Mouse (Mus musculus): Measurements from ENCODE around the gene Myom1. TPM values are rescaled to one million over a fixed set of nuclear protein-coding genes. Genes with fewer than 3 reads are reported as not detected.

The Myom1 gene
- polyA plus RNA-seq, 1 experiment from 2014 or later, result 224 TPM

- Histone ChIP-seq H3K4me1 (ENCODE audit: control insufficient read depth, insufficient read depth, low read length) (no peaks in the 10 kb centered on the region), H3K27me3 (ENCODE audit: control insufficient read depth, insufficient read depth, low read length) (no peaks in the 10 kb centered on the region), H3K4me2 (ENCODE audit: low read depth, low read length) (no peak overlapping the region), H3K9ac (ENCODE audit: low read length) (no peak overlapping the region), H3K27ac (ENCODE audit: low read length) (no peak overlapping the region), H3K36me3 (ENCODE audit: control insufficient read depth, insufficient read depth) (peaks cover 47% of the 10 kb centered on the region), H3K4me3 (ENCODE audit: low read length) (no peak overlapping the region), H3K9me3 (replicated peaks; ENCODE audit: control insufficient read depth, low read length) (no peaks in the 10 kb centered on the region)
- ATAC-seq (replicated peaks; ENCODE audit: extremely low read depth, insufficient read depth, low FRiP score), result no peak
- 77% methylated on average over 8 of the region's 8 CpGs for WGBS
These were observed 52.9 kb downstream of the Myom1 start for GRCm38 (mm10) chr17:71055203-71055894.

GRCm38 (mm10) chr17:71056405-71056804 is 54.0 kb downstream of the Myom1 start:
- Histone ChIP-seq H3K4me3 (ENCODE audit: low read length) (no peak overlapping the region), H3K27me3 (ENCODE audit: control insufficient read depth, insufficient read depth, low read length) (no peaks in the 10 kb centered on the region), H3K27ac (ENCODE audit: low read length) (no peak overlapping the region), H3K9ac (ENCODE audit: low read length) (no peak overlapping the region), H3K4me1 (ENCODE audit: control insufficient read depth, insufficient read depth, low read length) (no peaks in the 10 kb centered on the region), H3K4me2 (ENCODE audit: low read depth, low read length) (no peak overlapping the region), H3K9me3 (replicated peaks; ENCODE audit: control insufficient read depth, low read length) (no peaks in the 10 kb centered on the region), H3K36me3 (ENCODE audit: control insufficient read depth, insufficient read depth) (peaks cover 51% of the 10 kb centered on the region)
- ATAC-seq (replicated peaks; ENCODE audit: extremely low read depth, insufficient read depth, low FRiP score), result no peak
- WGBS, result 54% methylated on average over 7 of the region's 7 CpGs

- ATAC-seq (replicated peaks; ENCODE audit: extremely low read depth, insufficient read depth, low FRiP score), result no peak
- Histone ChIP-seq H3K9ac (ENCODE audit: low read length) (no peak overlapping the region), H3K27me3 (ENCODE audit: control insufficient read depth, insufficient read depth, low read length) (no peaks in the 10 kb centered on the region), H3K4me1 (ENCODE audit: control insufficient read depth, insufficient read depth, low read length) (peaks cover 3% of the 10 kb centered on the region; the same call in 1 of the 2 replicates), H3K4me3 (ENCODE audit: low read length) (no peak overlapping the region), H3K9me3 (replicated peaks; ENCODE audit: control insufficient read depth, low read length) (no peaks in the 10 kb centered on the region), H3K36me3 (ENCODE audit: control insufficient read depth, insufficient read depth) (peaks cover 54% of the 10 kb centered on the region), H3K27ac (ENCODE audit: low read length) (no peak overlapping the region), H3K4me2 (ENCODE audit: low read depth, low read length) (no peak overlapping the region)
- WGBS, result 89% methylated on average over 3 of the region's 3 CpGs
These were observed 55.3 kb downstream of the Myom1 start for GRCm38 (mm10) chr17:71057758-71058157.

- no peak for ATAC-seq (replicated peaks; ENCODE audit: extremely low read depth, insufficient read depth, low FRiP score)
- H3K36me3 ChIP-seq (ENCODE audit: control insufficient read depth, insufficient read depth), result peaks cover 45% of the 10 kb centered on the region
- H3K4me1 ChIP-seq (ENCODE audit: control insufficient read depth, insufficient read depth, low read length), result peaks cover 3% of the 10 kb centered on the region; the same call in 1 of the 2 replicates
- no peaks in the 10 kb centered on the region for H3K27me3 ChIP-seq (ENCODE audit: control insufficient read depth, insufficient read depth, low read length)
- 85% methylated on average over 3 of the region's 3 CpGs for WGBS
- no peak overlapping the region for H3K4me3 ChIP-seq (ENCODE audit: low read length)
- no peak overlapping the region for H3K27ac ChIP-seq (ENCODE audit: low read length)
- no peak overlapping the region for H3K9ac ChIP-seq (ENCODE audit: low read length)
- no peaks in the 10 kb centered on the region for H3K9me3 ChIP-seq (replicated peaks; ENCODE audit: control insufficient read depth, low read length)
- H3K4me2 ChIP-seq (ENCODE audit: low read depth, low read length), result no peak overlapping the region
These were observed 56.8 kb downstream of the Myom1 start for GRCm38 (mm10) chr17:71059213-71059612.

GRCm38 (mm10) chr17:71062049-71062560 is 59.7 kb downstream of the Myom1 start:
- H3K9ac ChIP-seq (ENCODE audit: low read length), result no peak overlapping the region
- peaks cover 3% of the 10 kb centered on the region; the same call in 1 of the 2 replicates for H3K4me1 ChIP-seq (ENCODE audit: control insufficient read depth, insufficient read depth, low read length)
- no peak; the same call in 1 of the 2 replicates for ATAC-seq (replicated peaks; ENCODE audit: extremely low read depth, insufficient read depth, low FRiP score)
- no peak overlapping the region for H3K4me3 ChIP-seq (ENCODE audit: low read length)
- H3K4me2 ChIP-seq (ENCODE audit: low read depth, low read length), result no peak overlapping the region
- H3K9me3 ChIP-seq (replicated peaks; ENCODE audit: control insufficient read depth, low read length), result no peaks in the 10 kb centered on the region
- H3K27ac ChIP-seq (ENCODE audit: low read length), result no peak overlapping the region
- H3K36me3 ChIP-seq (ENCODE audit: control insufficient read depth, insufficient read depth), result peaks cover 45% of the 10 kb centered on the region
- H3K27me3 ChIP-seq (ENCODE audit: control insufficient read depth, insufficient read depth, low read length), result no peaks in the 10 kb centered on the region
- WGBS, result 65% methylated on average over 5 of the region's 5 CpGs

GRCm38 (mm10) chr17:71062870-71063602 is 60.6 kb downstream of the Myom1 start:
- H3K4me2 ChIP-seq (ENCODE audit: low read depth, low read length), result no peak overlapping the region
- H3K9me3 ChIP-seq (replicated peaks; ENCODE audit: control insufficient read depth, low read length), result no peaks in the 10 kb centered on the region
- peaks cover 47% of the 10 kb centered on the region for H3K36me3 ChIP-seq (ENCODE audit: control insufficient read depth, insufficient read depth)
- 66% methylated on average over 13 of the region's 13 CpGs for WGBS
- H3K27ac ChIP-seq (ENCODE audit: low read length), result no peak overlapping the region
- no peak overlapping the region for H3K9ac ChIP-seq (ENCODE audit: low read length)
- peaks cover 3% of the 10 kb centered on the region; the same call in 1 of the 2 replicates for H3K4me1 ChIP-seq (ENCODE audit: control insufficient read depth, insufficient read depth, low read length)
- H3K4me3 ChIP-seq (ENCODE audit: low read length), result no peak overlapping the region
- H3K27me3 ChIP-seq (ENCODE audit: control insufficient read depth, insufficient read depth, low read length), result no peaks in the 10 kb centered on the region
- no peak for ATAC-seq (replicated peaks; ENCODE audit: extremely low read depth, insufficient read depth, low FRiP score)

GRCm38 (mm10) chr17:71064463-71065014 is 62.1 kb downstream of the Myom1 start:
- Histone ChIP-seq H3K27ac (ENCODE audit: low read length) (no peak overlapping the region), H3K4me1 (ENCODE audit: control insufficient read depth, insufficient read depth, low read length) (peaks cover 3% of the 10 kb centered on the region; the same call in 1 of the 2 replicates), H3K4me2 (ENCODE audit: low read depth, low read length) (no peak overlapping the region), H3K9ac (ENCODE audit: low read length) (no peak overlapping the region), H3K27me3 (ENCODE audit: control insufficient read depth, insufficient read depth, low read length) (no peaks in the 10 kb centered on the region), H3K9me3 (replicated peaks; ENCODE audit: control insufficient read depth, low read length) (no peaks in the 10 kb centered on the region), H3K4me3 (ENCODE audit: low read length) (no peak overlapping the region), H3K36me3 (ENCODE audit: control insufficient read depth, insufficient read depth) (peaks cover 49% of the 10 kb centered on the region)
- WGBS, result 62% methylated on average over 7 of the region's 7 CpGs
- no peak for ATAC-seq (replicated peaks; ENCODE audit: extremely low read depth, insufficient read depth, low FRiP score)

GRCm38 (mm10) chr17:71065127-71065526 is 62.7 kb downstream of the Myom1 start:
- Histone ChIP-seq H3K4me2 (ENCODE audit: low read depth, low read length) (no peak overlapping the region), H3K9ac (ENCODE audit: low read length) (no peak overlapping the region), H3K4me1 (ENCODE audit: control insufficient read depth, insufficient read depth, low read length) (peaks cover 3% of the 10 kb centered on the region; the same call in 1 of the 2 replicates), H3K4me3 (ENCODE audit: low read length) (no peak overlapping the region), H3K27me3 (ENCODE audit: control insufficient read depth, insufficient read depth, low read length) (no peaks in the 10 kb centered on the region), H3K27ac (ENCODE audit: low read length) (no peak overlapping the region), H3K36me3 (ENCODE audit: control insufficient read depth, insufficient read depth) (peaks cover 43% of the 10 kb centered on the region), H3K9me3 (replicated peaks; ENCODE audit: control insufficient read depth, low read length) (no peaks in the 10 kb centered on the region)
- 72% methylated on average over 6 of the region's 6 CpGs for WGBS
- no peak for ATAC-seq (replicated peaks; ENCODE audit: extremely low read depth, insufficient read depth, low FRiP score)

- Histone ChIP-seq H3K36me3 (ENCODE audit: control insufficient read depth, insufficient read depth) (peaks cover 40% of the 10 kb centered on the region), H3K27me3 (ENCODE audit: control insufficient read depth, insufficient read depth, low read length) (no peaks in the 10 kb centered on the region), H3K4me3 (ENCODE audit: low read length) (no peak overlapping the region), H3K4me1 (ENCODE audit: control insufficient read depth, insufficient read depth, low read length) (no peaks in the 10 kb centered on the region), H3K27ac (ENCODE audit: low read length) (no peak overlapping the region), H3K9me3 (replicated peaks; ENCODE audit: control insufficient read depth, low read length) (no peaks in the 10 kb centered on the region), H3K4me2 (ENCODE audit: low read depth, low read length) (no peak overlapping the region), H3K9ac (ENCODE audit: low read length) (no peak overlapping the region)
- no peak for ATAC-seq (replicated peaks; ENCODE audit: extremely low read depth, insufficient read depth, low FRiP score)
- WGBS, result 79% methylated on average over 9 of the region's 9 CpGs
These were observed 66.7 kb downstream of the Myom1 start for GRCm38 (mm10) chr17:71069176-71069575.
